Mouse (Mus musculus): ENCODE data around the gene Gm21060.
"Not testable (repeated sequence)": the region's sequence is repeated elsewhere in the genome, so short reads cannot be mapped to it uniquely, and the experiment has no call there.

Gene Gm21060

DNA sequence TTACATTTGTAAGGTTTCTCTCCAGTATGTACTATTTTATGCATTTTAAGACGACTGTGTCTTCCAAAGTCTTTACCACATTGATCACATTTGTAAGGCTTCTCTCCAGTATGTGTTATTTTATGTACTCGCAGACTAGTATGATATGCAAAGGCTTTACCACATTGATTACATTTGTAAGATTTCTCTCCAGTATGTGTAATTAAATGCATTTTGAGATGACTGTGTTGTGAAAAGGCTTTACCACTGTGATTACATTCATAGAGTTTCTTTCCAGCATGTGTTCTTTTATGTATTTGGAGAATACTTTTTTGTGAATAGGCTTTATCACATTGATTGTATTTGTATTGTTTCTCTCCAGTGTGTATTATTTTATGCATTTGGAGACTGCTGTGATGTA, at the start of gene Gm21060:
TSS of gene Gm21060 (minus strand) at position 101 of the 400 bp plus-strand sequence.
- DNase-seq, result no peak

DNA sequence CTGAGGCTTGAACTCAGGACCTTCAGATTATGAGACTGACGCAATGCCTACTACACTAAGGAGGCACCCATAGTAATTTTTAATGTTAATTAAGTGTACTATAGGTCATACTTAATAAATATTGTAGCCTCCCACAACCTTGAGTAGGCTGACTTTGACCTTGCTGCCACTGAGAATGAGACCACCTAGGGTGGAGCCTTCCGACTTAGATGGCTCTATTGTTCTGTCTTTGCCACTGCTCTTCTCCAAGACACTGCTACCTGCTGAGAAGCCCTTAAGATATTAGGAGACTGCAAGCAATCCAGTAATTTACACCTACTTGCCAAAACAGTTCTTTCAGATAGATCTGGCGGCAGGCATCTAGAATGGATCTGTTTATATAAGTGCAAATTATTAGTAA, 24.0 kb upstream of the Gm21060 start:
- DNase-seq, result not testable (repeated sequence)

DNA sequence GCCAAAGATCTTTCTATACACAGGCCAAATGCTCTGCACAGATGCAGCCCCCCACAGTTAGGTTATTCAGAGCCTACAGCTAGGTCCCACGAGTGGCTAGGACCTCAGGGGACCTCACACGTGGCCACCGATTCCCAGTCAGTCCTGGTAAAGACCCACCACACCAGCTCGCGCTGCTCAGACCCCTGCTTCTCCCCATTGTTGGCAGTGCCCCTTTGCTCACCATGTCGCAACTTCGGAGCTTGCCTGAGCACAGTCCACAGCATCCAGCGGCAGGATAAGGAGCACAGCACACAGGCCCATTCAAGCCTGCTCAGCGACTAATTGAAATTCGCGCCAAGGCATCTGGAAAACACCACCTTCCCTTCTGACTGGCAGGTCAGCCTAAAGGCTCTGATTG, 16.3 kb upstream of the Gm21060 start:
- not testable (repeated sequence) for DNase-seq

DNA sequence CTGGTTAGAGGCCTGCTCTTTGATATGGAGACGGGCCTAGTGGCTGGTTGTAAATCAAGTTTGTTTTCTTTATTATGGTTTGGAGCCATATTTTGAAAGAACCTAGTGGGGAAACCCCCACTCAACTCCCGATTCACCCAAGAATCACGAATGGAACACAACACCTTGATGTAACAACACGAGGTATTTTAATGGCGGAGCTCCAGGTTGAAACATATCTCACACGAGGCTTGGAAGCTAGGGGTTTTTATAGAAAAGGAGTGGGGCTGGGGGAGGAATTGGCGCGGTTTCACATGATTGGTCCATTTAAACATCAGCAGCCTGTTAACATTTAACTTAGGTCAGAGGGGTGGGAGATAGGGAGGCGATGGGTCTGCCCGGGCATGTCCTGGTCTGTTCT, 15.5 kb upstream of the Gm21060 start:
- not testable (repeated sequence) for DNase-seq

DNA sequence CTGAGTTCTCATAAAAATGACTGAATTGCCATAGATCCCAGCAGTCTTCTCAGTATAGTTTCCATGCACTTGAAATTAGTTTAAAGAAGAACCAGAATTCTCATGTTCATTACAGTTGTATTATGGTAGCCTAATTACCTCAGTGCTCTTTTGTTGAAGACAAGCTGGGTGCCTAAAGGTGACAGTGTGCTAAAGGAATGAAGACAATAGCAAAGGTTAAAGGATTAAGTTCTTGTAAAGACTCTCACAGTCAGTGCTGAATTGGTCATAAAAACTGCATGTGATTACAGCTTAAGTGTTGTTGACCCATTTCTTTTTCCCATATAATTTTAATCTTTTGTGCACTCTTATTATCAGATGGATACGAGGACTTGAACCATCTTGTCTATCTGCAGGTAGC, 11.2 kb upstream of the Gm21060 start:
- not testable (repeated sequence) for DNase-seq

DNA sequence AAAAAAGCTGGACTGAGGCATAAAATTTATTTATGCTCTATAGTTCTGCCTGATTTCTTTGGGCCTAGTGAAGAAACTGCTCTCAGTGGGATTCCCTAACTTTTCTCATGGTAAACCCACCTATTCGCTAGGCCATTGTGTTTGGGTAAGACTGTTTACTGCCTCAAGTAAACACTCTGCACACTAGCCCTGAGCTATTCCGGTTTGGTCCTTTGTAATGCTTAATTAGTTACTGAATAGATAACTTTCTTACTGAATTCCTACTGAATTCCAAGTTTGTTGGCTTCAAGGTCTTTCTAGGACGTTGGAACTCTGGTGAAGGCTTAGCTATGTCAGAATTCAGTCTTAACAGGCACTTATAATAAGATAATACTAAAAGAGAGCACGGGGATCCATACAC, 11.8 kb downstream of the Gm21060 start:
- DNase-seq, result not testable (repeated sequence)

DNA sequence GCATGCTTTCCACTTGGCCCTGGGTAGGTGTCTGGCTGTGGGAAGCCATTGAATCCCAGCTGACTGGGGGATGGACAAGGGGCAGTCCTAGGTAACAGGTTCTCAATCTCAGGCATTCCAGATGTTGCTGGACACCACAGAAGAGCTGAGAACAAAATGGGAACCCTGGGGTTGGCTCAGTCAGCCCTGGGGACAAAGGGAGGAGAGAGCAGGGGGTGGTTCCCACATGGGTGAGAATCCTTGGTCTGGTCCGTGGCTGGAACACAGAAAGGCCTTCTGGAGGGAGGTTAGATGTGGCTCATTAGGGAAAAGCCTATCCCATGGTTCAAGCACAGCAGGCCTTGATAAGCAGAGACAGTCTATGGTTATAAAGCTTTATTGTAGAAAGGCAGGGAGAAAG, 13.3 kb downstream of the Gm21060 start:
- DNase-seq, result no peak

DNA sequence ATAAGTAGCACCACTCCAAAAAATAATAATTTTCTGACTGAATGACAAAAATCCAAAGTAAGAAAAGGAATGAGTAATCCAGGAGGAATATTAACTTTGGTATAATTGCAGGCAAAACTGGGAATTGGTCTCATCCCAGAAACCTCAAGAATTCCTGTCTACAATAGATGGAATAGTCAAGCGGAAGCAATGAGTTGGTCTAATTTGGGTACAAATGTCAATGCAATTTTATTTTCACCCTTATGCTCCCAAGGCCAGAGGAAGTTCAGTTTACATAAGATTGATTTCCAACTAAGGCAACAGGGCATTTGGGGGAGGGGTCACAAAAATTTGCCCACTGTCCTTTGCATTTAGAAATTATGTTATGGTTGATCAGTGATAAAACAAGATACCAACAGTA, 21.4 kb downstream of the Gm21060 start:
- no peak for DNase-seq

DNA sequence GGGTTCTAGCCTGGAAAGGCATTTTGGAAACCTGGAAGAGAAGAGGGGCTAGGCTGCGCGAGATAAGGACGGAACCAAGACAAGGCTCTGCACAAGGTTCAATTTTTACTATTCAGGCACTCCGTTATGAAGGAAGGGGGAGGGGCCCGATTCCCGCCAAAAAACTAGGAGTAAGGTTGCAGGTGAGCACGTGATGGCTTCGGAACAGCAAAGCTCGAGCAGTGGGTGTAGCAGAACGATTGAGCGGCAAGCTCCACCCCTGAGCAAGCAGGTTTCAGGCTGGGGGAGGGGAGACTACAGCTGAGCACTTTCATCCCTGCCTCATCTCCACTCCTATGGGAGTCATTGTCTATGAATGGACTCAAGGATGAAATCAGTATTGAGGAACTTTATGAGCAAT, 27.7 kb downstream of the Gm21060 start:
- not testable (repeated sequence) for DNase-seq

DNA sequence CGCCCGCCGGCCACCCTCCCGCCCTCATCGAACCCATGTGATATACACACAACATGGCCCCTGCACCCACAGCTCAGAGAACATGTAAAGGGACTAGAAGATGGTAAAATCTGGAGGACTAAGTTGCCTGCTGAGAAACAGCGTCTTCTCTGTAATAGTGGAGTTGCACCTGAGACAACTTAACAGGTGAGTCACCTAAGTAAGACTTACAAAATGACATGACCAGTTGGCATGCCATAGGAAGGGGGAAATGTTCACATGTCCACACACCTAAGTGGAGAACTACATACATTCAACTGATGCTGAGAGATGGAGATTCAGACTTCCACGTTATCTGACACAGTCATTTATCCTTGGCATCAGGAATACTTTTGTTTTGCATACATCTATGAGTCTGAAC, 29.7 kb downstream of the Gm21060 start:
- DNase-seq, result no peak

DNA sequence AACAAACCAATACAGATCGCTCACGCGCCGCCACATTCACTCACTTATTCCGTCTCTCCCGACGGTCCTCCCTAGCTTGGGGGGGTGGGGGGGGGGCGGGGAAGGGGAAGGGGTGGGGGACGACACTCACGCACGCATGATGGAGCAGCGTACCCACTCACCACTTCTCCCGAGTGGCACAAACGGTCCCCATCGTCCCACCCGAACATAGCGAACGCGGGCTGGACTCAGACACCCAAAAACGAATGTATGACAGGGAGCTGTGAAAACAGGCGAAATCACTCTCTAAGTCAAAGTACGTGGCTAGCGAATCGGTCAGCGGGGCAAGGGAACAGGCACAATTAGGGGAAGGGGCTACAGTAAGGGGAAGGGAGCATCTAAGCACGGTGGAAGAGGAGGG, 30.2 kb downstream of the Gm21060 start:
- DNase-seq, result peak; percentile 20

DNA sequence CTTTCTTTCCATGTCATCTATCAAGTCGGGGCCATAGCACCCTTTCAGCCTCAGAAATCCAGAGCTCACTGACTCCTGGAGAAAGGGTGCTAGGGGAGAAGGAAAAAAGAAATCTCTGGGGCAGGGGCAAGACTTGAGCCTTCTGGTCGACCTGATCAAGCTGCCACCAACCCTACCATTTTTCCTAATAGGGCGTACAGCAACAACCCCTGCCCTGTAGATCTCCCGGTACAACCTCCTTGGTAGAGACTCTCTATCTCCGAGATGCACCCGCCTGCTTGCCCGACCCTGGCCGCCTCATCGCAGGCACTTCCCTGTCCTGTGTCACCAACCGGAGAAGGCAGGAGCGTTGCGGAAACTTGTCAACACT, 30.6 kb downstream of the Gm21060 start:
- DNase-seq, result peak; percentile 20

DNA sequence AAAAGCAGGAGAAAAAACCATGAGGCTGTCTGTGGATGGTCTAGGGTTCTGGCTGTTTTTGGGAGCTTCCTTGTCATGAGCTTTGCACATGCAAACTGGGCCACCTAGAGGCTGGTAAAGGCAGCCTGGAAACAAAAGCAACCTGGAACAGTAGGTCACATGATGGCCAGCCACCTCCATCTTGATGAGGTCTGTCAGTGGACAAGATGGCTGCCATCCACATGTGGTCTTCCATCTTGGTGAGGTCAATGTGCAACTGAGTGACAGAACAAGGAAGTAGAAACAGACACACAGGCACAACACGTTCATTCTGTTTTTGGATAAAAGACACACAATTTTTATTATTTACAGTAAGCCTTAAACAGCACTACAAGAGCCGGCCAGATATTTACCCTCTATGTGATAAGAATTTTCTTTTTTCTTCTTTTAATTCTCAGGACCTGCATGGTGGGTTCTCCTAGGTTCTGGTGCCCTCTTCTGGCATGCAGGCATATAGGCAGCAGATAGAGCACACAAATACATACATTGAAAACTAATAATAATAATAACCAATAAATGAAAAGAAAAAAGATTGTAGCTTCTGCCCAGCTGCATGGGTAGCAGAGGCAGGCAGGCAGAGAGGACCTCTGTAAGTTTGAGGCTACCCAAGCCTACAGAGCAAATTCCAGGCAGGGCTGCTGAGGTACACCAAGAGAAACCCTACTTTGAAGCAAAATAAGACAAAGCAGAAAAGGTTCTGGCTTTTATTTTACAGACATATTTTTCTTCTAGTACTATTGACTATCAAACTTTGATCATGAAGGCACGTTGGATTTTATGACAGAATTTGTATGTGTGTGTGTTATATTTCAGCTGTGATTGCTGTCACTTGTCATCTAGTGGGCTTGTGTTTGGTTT, 31.3 kb downstream of the Gm21060 start:
- DNase-seq, result peak; percentile 34

DNA sequence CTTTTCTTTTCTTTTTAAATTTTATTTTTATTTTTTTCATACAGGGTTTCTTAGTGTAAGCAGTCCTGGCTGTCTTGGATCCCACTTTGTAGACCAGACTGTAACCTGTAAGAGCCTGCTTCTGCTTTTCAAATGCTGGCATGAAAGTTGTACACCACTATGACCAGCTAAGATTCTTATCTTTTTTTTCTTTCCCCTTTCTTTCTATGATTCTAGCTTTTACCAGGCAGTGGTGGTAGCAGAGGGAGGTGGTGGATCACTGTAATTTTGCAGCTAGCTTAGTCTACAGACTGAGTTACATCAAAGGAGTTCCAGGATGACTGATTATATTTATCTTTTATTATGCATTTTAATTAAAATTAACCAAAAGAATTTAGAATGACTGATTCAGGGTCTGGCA, 31.9 kb downstream of the Gm21060 start:
- DNase-seq, result no peak

DNA sequence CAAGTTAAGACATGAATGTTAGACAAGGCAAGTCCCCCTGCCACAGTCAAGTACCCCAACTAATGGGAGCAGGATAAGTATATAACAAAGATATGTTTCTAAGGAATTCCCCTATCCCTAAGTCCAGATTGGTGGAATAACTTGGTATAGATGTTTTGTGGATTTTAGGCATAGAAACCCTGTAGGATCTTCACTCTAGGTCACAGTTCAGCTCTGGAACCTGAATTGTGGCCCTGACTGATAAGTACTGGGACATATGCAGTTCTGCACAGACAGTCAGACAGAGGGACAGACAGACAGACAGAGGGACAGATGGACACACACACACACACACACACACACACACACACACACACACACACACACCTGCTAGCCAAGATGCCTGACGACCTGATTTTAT, 32.6 kb downstream of the Gm21060 start:
- DNase-seq, result no peak

DNA sequence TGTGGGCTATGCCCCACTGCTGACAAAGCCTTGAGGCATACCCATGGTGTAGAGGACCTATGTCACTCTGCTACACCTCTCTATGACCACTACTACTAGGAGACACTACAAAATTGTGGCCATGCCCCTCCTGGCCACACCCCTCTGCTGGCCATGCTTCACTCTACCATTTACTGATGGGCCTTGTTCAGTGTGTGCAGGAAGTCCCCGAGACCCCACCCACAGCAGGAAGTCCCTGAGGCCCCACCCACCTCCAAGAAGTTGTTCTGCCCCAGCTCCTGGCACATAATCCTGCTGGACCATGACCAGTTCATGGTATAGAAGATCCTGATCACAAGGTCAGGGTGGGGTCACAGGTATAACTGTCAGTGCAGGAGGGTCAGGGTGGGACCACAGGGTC, 35.6 kb downstream of the Gm21060 start:
- DNase-seq, result no peak

DNA sequence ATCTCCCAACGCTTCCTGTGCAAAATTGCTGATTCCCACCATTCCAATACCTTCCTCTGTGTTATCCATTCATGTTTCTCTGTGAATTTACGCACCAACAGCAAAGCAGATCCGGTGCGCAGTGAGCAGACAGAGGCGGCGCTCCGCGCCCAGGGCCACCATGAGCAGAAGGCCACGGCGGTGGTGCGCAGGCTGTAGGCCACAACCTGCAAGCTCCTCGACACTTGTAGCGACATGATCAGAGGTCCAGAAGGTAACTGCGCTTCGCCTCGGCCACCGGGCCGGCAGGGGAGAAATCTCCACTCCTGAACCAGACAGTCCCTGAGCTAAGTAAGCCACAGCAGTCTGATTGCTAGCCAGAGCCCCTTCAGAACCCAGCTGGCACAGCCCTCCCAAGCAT, 39.1 kb downstream of the Gm21060 start:
- DNase-seq, result no peak

DNA sequence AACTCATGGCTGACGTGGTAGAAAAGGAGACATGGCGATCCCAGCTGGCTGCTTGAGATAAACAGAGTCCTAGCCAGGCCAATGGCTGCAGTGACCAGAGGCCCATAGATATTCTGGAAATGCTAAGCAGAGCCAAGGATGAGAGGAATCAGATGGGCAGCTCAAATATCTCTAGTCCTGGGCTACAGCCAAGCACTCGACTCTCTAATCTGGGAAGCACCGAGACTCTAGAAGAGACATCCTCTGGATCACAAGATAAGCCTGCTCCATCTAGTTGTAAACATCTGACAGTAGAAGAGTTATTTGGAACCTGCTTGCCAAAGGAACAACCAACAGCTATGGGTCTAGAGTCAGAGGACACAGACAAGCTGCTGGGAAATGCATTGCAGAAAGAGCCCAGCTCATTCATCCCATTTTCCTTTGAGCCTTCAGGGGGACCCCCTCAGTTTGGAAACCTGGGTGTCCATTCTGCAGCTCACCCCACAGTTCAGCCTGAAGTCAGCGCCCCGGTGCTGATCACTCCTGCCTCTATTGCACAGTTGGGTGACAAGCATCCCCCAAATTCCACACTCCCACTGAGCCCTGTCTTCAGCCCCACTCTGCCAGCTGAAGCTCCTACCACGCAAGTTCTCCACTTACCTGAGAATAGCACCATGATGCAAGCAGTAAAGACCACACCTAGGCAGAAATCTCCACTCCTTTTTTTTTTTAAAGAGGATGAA, 40.5 kb downstream of the Gm21060 start:
- no peak for DNase-seq

DNA sequence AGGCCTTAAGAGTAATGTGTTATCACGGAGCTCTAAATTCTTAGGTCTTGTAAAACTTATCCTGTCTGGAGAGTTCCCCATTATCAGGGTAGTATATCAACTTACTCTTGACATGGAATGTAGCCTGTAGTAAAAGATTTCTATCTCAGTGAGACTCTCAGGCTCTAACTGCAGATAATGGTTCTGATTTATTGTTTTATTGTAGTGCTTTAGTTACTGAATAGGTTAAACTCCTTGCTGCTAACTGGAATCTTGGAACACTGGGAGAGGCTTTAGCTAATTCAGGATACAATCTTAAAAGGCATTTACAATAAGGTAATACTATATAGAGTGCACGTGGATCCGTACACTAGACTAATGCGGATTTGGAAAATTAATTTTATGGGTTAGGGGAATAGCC, 49.5 kb downstream of the Gm21060 start:
- DNase-seq, result not testable (repeated sequence)

Data from right cerebral cortex, postnatal 25 days (tissue).